Mouse (Mus musculus) B cell, adult 2 months (primary cell): ENCODE measurements around the gene Igf1r.

Source experiments
- DNase-seq, 2 experiments: peaks; one replicate each; pipeline ENCODE4 v3.0.0; 2022

Gene Igf1r

DNA sequence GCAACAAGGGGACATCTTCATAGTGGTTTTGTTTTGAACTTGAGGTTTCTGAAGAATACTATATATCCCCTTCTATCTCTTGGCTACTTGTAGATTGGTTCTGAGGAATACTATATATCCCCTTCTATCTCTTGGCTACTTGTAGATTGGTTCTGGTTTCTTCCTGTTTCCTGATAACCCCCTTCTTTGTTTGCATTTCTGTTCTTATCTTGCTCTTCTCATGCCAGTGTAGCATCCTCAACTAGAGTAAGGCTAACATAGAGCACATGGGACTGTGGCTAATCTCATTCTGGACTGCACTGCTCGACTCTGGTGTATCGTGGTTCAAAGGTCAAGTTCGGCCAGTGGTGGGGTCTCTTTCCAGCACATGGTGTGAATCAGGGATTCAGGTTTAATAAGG lies 58.2 kb downstream of the Igf1r start:
- no peak for DNase-seq

DNA sequence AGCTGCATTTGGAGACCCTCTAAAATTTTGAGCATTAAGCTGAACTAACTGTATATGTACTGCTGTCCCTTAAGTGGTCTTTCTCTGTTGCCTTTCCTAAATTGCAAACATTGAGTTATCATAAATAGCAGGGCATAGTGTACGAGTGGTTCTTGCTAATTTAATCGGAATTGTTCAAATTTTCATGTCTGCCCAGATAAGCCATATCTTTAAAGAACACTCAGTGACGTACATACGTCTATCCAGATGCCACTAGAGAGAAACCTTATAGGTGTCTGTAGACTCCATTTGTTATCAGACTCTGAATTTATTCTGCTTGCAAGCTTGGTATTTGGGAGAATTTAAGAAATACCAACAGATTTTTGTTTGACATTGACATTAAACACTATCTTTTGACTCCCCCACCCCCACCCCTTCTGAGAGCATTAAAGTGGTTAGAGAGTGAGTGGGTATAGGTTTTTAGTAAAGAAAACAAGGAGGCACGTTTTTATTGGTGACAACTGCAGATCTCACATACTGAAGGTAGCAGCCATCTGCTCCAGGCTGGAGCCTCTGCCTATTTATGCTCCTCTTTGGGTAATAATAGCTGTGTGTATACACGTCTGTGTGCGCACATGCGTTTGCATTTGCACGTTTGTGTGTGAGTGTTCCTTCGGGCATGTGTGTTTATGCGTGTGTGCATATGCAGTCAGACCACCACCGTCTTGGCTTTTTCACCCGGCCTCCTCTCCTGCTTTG lies 58.9 kb downstream of the Igf1r start:
- no peak for DNase-seq

DNA sequence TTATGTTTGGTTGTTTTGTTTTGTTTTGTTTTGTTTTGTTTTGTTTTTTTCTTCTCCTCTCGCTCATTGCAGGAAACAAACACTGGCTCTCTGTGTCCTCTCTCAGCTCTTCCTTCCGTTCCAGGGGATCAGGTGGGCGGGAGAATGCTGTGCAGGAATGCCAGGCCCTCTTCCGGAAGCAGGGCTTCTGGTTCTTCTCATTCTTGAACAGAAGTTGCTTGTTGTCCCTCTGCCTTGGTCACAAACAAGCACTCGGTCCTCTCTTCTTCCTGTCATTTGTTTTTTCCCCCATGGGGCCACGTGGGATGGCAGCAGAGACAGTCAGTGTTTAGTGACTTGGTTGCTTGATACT lies 59.5 kb downstream of the Igf1r start:
- DNase-seq, result no peak

DNA sequence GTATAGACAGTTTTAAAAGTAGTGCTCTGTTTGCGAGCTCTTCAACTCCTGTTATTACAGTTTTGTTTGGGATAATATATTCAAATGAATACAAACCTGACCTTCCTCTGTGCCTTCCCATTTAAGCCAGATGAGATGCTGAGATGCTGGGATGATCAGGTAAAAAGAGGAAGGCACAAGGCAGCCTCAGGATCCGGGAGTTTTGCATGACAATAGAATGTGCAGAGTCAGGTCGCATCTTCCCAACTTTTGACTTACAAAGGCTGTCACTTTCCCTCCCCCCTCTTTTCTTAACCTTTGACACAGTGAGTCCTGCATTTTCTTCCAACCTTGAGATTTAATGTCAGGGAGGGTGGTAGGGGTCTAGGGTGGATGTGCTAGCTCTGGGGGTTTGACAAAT lies 61.9 kb downstream of the Igf1r start:
- no peak for DNase-seq

DNA sequence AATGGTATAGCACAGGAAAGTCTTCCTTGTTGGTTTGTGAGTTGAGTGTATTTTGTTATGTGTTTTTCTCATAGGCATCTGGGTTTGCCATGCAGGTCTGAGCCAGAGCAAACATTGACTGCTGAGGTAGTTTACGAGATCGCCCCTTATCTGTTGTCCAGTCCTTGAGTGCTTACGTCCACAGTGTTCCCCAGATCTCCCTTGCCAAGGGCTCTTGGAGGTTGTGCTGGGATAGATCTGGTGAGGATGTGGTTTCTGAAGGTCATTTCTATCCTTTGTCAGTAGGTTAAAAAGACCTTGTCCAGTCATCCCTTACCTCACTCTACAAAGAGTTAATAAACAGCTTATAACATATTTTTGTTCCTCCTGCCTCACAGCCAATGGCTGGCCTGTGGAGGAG lies 62.8 kb downstream of the Igf1r start:
- no peak for DNase-seq

DNA sequence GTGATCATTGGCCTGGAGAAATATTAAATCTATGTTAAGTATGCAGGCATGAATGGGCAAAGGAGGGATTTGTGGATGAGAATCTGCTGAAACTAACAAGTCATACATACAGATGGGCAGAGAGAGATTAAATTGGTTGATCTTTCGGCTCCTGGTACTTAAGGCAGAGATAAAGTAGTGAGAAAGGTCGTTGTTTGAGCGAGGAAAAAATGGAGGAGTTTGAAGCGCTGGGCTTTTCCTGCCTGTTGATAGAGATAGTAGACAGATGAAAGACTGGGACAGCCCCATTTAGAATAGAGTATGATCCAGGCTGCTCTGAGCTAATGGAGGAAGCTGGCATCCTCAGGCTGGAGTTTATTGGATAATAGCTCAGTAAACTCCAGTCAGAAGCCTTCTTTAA lies 65.4 kb downstream of the Igf1r start:
- no peak for DNase-seq

DNA sequence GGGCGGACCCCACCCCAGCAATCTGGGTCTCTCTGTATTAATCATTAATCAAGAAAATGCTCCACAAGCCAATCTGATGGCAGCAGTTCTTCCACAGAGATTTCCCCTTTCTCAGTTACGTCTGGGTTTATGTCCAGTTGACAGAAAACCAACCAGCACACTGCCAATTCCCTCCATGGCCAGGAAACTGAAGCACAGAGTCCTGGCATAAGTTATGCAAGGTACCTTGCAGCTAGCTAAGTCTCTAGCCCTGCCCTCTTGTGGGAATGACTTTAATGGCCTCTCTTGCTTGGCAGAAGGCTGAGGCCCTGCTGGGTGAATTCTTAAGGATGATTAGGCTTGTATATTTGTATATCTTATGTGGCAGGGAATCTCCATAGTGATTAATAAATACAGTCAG lies 67.9 kb downstream of the Igf1r start:
- DNase-seq, result no peak

DNA sequence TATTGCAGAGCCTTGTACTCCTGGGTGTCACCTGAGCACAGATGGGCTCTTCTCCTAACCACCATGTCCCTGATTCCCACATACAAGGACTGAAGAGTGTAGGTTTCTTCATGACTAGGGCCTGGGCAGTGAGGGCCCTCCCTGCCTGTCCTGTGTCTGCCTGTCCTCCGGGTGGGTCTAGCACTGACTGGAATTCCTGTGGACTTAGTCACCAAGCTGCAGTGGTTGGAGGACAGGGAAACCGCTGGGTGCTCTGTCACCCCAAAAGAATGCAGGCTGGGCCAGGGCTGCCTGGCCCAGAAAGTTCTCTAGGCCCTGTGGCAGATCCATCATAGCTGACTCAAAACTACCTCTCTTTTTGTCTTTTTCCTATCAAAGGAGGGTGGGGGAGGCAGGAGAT lies 69.1 kb downstream of the Igf1r start:
- no peak for DNase-seq

DNA sequence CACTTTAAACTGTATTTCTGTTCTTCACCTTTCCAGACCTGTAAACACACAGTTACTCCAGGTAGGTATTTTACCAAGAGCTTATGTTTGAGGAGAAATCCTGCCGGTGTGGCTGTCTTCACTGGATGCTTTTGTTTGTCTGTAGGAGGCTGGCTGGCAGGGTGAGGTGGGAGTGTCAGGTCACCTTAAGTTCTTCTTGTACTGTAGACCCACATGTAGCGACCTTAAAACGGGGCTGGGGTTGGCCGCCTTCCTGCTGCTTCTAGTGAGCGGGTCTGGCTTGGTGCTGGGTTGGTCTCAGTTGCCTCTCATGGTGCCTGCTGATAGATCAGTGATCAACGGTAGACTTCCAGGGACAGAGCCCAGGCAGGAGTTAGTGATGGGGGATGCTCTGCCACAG lies 69.6 kb downstream of the Igf1r start:
- no peak for DNase-seq

DNA sequence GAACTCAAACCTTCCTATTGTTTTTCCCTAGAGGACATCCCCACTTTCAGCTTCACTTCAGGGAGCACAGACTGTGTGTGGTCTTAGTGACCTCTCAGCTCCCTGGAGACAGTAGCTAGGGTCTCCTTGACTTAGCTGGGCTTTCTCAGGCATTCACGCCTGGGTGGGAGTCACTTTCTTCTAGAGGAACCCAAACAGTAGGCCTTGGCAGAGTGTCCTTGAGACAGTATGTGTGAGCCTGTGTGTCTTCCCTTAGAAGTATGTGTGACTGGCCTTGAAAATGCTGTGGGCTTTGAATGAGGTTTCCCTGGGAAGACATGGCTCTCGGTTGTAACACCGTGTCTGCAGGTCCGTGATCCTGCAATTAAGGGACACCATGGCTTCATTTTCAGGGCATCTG lies 71.3 kb downstream of the Igf1r start:
- DNase-seq, result no peak

DNA sequence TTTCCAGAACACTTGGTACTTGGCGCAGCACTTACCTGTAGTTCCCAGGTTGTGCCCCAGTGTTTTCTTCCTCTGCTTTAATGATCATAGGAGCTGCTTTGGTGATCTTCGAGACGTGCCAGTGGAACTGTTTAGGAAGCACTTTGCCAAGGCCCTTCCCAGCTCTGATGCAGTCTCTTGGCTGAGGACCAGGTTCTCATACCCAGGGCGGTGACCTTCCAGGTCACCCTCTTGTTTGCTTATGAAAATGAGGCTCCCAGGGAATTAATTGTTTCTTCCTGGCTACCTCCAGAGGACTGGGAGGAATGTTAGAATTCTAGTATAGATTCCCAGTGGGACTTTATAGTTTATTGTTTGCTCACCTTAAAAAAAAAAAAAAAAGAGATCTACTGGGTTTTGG lies 72.0 kb downstream of the Igf1r start:
- DNase-seq, result no peak

DNA sequence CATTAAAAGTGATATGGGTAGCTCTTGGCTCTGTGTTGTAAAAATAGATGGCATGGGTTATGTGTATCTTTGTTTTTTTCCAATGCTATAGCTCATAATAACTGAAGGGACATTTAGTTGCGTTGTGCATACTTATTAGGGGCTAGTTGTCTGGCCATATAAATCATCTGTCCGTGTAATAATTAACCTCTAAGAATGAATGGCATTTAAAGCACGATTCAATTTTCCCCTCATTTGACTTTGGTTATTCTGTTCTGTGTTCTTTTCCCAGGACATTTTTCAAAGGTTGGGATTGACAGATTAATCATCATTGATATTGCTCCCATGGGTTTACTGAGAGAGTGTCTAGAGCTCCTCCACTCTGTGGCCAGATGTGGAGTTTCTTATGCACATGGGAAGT lies 72.8 kb downstream of the Igf1r start:
- DNase-seq, result no peak

DNA sequence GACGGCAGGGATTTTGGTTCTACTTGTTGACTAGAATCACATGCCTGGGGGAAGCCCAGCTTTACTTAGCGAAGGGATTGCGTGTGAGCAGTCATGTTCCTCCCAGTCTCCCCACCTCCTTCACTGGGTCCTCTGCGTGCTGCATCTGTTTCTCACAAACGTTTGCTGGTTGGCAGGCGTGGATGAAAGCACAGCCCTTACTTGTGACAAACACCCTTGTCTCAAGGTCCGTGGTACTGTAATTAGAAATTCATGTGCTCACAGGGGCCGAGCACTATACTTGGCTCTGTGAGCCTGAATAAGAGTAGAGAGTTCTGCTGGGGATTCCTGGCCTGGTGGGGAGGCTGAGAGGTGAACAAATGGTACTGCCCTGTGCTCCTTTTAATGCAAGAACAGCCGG lies 73.4 kb downstream of the Igf1r start:
- DNase-seq, result no peak

DNA sequence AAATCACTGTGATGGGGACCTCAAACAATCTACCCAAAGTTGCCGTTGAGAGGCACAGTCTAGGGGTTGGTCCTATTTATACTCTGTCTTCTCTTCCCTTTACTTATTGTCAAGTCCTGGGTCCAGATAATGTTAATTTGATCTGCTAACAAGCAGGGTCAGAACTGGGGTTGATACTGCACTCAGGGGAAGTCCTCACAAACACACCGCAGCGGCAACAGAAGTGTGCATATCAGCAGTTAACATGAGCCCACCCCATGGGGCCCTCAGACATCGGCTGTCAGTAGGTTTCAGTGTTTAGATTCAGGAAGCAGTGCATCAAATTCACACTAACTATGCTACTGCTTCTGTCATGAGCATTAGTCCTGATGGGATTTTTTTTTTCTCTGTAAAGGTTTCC lies 75.5 kb downstream of the Igf1r start:
- no peak for DNase-seq

DNA sequence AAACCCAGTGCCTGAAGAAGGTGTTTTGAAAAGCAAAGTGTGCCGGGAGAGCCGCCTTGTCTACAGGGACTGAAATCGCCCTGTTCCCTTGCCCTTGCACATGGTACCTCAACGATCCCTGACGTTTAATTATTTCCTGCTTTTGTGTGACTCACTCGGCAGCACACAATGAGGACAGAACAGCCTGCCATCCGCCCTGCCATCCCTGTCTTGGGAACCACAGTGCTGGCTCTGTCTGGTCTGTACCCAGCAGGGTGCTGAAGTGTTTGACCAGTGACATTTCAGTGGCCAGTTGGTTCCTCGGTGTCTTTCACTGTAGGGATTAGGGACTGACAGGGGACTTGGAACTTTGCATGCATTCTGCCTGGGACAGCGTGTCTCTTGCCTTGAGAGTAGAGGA lies 78.2 kb downstream of the Igf1r start:
- DNase-seq, result no peak

DNA sequence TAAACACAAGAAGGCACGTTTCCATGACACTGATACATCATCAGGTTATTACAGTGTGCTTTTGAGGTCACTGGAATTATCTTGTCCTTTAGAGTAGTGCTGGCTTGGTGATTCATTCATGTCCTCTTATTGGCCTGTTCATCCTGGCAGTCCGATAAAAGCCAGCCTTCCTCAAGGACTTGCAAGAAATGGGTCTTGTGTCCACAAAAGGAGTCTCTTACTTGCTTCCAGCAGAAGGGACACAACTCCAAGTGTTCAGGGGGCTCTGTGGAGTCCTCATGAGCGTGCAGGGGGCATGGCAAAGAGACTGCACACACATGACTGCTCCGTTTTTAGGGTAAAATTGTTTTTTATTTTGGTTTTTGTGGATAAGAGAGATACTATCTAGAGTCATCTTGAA lies 83.9 kb downstream of the Igf1r start:
- DNase-seq, result no peak

DNA sequence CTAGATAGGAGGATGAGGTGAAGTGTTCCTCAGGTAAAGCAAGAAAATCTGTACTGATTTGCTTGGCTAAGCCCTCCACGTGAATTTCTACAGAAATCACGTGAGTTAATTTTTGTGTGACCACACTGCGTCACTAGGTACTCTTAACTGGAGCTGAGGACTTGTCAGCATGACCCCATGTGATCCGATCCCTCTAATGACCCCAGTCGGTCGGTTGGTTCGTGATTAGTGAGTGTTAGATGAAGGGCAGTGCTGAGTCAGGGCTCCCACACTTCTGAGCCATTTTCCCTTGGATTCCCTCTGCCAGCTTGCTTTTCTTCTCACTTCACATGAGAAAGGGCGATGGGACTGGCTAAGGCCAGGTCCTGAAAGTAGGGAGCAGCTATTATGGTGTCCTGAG lies 86.2 kb downstream of the Igf1r start:
- no peak for DNase-seq

DNA sequence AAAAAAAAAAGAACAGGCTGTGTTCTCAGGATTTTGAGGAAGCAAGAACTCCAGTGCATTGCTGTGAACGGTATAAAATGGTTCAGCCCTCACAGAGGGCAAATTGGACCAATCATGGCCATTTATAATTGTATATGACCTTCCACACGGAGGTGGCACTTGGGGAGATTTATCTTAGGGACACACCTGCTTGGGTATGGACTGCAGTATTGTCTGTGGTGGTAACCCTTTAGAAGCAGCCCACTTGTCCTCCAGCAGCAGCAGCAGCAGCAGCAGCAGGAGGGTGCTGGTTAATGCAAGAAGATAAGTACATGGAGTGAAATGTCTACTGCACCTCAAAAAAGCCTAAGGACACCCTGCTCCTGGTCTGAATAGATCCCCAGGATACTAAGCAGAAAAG lies 86.9 kb downstream of the Igf1r start:
- no peak for DNase-seq

DNA sequence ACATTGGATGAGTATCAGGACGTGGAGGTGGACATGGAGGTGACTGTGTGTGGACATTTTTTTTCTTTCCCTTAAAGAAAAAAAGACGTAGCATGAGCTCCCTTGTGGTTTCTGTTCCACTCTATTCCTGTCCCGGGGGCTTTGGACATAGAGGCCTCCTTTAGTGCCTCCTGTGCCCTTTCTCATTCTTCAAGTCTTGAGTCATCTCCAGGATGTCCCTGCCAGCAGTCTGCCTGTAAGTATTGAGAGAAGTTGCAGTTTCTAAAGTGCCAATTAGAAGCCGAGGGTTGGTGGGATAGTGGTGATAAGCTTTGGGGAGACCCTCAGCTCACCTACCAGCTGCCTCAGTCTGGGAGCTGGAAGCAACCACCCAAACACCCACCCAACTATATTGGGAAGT lies 92.0 kb downstream of the Igf1r start:
- DNase-seq, result no peak

DNA sequence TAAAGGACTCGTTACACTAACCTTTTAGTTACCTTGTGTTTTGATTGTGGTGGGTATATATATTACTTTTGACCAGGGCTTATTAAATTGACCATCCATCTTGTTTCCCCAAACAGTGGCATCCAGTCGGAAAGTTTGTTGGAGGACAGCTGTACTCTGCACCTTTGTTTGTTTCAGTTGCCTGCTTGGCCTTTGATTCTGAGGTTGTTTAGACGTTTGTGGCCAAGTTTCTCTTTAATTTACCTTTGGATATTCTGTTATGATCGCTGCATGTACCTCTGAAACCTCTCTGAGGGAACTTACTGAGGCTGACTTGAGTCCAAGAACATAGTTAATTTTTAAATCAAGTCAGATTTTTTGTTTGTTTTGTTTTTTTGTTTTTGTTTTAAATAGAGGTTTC lies 94.5 kb downstream of the Igf1r start:
- no peak for DNase-seq

DNA sequence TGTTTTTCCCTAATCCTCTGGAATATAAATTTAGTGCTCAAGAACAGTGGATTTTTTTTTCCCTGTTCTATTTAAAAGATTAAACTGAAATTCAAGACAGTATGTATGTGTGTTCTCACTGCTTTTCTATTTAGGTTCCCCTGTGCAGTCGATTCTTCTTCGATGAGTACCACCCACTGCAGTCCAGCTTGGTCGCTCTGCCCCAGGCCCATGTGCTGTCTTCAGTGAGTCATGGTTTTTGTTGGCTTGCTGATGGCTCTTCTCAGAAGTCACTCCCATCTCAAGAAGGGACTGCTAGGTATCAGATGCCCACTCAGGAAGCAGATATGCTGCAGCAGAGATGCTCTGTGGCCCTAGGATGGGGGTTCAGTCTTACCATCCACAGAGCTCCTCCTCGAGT lies 95.9 kb downstream of the Igf1r start:
- no peak for DNase-seq

DNA sequence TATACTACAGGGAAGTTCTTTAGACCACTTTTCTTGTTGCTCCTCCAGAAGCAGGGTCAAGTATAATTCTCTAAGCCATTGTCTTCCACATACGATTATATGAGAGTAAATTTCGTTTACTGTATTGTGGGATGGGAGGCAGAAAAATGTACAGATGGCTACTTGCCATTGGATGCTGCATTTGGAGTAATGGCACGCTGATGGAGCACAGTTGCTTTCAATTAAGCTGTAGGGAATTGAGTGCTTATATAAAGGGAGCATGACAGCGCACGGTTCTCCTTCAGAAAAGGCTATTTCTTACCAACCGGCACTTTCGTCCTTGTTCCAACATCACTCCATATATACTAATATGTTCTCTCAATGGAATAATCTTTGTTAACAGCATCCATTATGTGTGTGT lies 96.4 kb downstream of the Igf1r start:
- DNase-seq, result no peak

DNA sequence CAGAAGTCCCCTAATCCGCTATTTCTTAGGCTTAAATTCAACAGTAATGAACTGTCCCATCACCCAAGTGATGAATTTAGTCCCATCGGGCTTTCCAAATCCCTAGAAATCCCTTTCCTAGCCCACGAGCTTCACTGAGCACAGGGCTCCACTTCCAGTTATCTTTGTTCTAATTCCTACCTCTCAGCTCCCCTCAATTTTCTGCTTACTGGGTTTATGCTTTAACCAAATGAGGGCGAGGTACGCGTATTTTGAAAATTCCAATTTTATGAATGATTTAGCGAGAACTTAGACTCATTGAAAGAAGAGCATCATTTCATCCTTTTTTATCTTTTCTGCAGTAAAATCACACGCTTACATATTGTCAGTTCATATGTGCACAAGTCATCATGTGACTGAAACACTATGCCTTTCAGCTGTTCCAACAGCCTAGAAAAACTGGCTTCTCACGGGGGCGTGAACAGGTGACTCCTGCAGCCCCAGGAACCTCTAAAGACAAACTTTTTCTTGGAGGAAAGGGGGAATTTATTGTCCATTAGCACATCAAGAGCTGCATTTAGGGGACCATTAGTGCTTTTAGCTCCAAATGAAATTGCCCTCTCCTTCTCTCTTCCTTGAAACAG lies 100.5 kb downstream of the Igf1r start:
- DNase-seq, result no peak

DNA sequence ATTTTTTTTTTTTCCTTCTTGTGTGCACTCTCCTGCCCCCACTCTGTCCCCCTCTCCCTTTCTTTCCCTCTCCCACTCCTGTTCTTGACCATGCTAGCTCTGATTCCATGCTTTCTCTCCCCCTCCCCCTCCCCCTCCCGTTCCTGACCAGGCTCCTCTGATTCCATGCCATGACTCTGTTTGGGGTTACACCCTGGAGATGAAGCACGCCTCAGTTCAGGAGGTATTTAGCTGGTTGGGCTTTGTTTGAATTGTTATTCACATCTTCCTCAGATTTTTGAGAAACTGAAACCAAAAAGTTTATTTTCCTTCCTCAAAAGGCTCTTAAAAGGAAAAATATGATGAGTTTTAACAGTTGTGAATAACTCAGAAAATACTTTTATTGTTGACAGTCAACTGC lies 101.9 kb downstream of the Igf1r start:
- DNase-seq, result no peak

DNA sequence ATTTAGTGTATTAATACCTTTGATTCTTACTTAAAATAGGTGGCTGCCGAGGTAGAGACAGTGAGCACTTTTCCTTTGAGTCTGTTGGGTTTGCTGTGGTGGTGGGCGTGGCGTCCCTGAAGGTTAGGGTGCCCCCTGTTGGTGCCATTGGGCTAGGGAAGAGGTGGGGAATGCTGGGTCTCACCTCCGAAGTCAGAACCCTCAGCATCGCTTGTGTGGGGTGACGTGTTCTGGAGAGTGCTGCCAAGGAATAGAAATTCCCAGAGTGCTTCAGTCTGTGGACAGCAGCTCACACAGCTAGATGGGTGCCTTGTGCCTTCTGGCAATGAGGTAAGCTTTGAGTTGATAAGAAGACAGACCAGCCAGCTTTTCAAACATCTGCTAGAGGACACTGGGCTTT lies 102.3 kb downstream of the Igf1r start:
- DNase-seq, result peak in 1 of 2 experiments; percentile 8
